Mouse (Mus musculus): ENCODE results near the gene Gm5089. TPM values are rescaled to one million over a fixed set of nuclear protein-coding genes. Genes with fewer than 3 reads are reported as not detected.

The Gm5089 gene
- total RNA-seq (2021), result not detected
- long read RNA-seq, experiment 1, result 0 reads
- long read RNA-seq, experiment 2, result 0 reads

DNA sequence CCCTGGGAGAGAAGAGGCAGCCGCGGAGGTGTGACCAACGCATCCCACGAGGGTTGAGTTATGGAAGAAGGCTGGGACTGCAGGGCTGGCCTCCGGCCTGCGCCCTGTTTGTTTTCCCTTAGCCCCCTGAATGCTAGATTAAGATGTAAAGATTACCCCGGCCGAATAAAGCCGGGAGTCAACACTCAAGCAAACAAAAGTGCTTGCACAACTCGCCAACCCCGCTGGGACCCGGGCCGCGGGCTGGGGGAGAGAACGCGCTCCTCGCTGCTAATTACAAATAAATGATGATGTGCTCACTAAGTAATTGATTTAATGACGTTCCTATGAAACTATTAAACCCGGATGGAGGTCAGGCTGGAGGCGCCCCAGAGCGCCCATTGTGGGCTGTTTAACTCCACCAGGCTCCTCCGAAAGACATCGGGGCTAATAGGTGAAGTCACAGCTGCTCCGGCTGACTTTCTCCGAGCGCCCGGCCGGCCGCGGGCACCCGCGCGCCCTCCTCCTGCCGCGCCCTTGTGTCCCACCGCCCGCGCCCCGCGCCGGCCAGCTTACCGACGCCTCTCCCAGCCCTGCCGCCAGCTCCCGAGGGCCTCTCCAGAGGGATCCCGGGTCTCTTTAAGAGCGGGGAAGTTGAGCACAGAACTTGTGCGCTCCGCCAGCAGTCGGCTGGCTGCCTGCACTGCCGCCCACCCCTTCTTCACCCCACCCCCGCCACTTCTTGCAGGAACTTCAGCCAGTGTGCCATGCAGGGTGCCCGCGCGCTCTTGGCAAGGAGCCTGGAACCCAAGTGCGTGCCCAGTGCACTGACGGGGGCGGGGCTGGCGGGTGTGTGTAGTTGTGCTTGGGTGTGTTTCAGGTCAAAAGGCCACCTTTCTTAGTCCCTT lies at the start of gene Gm5089:
Gene Gm5089 (minus strand): TSS at position 620 of the 887 bp plus-strand sequence.
- DNase-seq, result peak; percentile 40 to 56

DNA sequence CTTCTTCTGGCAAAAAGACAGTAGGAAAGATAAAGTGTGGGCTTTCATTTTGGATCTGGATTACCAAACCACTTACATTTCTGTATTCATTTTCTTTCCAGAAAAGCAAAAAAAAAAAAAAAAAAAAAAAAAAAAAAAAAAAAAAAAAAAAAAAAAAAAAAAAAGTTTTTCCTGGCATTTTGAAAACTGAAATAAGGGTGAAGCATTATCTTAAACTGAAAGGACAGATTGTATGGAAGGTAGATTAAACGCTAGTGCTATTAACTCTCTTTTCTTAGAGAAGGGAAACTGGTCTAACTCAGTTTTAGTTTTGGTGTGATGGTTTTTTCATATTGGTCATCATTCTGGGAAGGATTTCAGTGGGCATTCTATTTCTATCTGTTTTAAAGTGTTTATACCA lies 41.1 kb upstream of the Gm5089 start:
- no peak for DNase-seq

DNA sequence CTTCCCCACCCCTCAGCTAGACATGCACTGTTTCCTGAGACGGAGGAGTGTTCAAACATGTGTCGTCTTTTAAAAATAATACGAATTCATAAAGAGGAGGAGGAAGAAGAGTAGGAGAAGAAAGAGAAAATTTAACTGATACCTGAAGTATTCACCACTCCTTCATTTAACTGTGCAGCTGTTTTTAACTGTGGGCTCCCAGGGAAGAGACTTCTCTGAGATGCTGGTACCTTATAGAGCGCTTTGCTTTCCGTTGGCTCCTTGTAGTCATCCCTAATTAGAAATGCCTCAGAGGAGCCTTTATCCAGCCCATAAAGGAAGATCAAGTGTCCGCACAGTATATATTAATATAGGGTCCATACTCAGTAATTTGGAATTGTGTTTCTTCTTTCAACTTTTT lies 40.6 kb upstream of the Gm5089 start:
- DNase-seq, result no peak

DNA sequence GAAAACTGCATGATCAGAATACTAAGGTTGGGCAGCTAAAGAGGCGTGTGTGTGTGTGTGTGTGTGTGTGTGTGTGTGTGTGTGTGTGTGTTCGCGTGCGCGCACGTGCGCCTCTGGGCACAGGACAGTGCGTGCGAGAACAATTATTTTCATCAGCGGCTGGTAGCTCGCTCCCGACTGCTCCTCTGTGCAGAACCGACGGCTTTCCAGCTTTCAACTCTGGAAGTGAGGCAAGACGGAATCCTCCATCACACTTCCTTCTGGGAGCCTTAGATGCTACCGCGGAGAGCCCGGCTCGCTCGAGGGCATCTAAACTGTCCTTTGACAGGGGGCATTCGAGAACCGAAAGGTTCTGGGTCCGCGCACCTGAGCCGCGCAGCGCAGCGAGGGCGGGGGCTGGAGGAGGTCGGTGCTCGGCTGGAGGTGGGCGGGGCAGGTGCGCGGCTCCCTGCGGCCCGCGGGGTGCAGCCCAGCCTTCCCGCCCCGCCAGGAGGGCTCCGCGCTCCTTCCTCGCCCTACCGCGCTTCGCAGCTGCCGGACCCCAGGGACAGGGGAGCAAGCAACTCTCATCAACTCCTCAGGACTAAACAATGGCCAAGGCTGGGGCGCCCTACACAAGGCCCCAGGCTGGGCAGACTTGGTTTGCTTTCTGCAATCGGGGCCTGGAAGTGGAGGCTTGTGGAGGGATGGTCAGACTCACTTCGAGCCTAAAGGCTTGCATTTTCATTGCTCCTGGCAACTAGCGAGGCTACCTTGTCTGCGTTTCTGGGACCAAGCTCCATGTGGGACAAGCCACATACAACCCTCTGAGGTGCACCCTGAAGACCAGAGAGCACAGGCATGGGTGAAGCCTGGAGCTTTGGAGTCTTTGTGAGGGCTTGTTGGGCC lies 39.8 kb upstream of the Gm5089 start, which contains the start of gene Gm10837:
Gene Gm10837 (plus strand): TSS at position 146 of the 888 bp plus-strand sequence.
- DNase-seq, result no peak

DNA sequence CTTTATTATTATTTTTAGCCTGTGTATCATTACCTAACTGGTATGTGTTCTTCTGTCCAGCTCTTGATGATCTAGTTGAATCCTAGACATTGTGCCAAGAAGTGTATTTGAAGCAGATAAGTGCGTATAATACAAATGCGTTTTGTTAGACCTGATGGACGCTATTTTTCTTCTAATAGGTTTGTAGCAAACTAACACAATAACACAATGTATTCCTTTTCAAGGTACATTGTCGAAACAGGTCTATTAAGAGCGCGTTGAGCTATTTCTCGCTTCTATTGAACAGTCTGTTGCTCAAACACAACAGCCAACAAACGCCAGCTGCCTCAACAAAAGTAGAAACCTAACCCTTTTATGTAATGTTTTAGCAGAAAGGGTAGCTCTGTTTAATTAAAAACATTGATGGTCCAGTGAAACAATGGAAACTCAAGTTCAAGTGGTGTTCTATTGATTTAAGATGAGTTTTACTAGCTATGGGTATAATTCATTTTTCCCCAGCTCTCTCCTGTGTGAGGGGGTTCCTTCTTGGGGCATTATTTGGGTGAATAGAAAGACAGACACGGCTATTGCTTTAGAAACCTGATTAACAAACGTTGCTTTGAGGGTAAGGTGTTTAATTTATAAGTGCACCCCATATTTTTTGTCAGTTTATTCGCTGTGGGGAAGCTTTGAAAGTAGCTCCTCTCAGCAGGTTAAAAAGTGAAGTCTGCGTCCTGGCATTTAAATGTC lies 38.9 kb upstream of the Gm5089 start:
- DNase-seq, result peak in 1 of 2 experiments; percentile 36

DNA sequence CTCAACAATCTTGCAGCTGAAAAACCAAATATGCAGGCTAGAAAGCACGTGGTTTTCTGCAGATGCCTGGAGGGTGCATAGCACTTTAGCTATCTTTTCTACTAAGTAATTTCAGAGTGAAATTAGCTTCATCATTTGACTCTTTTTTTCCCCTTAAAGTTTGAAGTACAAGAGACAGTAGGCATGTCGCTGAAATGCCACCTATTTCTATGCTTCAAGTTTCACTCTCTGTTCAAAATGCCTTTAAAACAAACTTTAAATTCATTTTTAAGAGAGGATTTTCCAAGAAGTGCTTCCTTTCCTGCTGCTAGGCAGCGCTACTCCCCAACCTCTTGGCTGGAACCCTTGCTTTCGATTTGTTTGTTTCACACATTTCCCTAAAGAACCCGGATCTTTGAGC lies 38.1 kb upstream of the Gm5089 start:
- peak in 1 of 2 experiments; percentile 38 for DNase-seq

DNA sequence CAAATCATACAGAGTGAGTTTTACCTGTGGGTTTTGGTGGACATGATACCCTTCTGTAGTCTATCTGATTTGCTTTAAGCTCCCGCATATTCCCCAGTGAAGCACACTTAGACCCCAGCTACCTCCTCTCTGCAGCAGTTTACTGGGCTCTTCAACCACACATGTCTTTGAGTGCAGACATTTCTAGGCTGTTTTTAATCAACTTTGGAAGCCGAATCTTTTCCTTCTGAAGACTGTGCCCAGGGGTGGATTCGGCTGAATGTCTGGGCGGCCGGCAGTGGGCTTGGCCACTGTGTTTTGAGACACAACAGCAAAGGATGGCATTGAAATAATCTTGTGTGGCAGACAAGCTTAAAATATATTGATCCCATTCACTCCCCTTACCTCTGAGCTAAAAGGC lies 36.5 kb upstream of the Gm5089 start:
- DNase-seq, result no peak

DNA sequence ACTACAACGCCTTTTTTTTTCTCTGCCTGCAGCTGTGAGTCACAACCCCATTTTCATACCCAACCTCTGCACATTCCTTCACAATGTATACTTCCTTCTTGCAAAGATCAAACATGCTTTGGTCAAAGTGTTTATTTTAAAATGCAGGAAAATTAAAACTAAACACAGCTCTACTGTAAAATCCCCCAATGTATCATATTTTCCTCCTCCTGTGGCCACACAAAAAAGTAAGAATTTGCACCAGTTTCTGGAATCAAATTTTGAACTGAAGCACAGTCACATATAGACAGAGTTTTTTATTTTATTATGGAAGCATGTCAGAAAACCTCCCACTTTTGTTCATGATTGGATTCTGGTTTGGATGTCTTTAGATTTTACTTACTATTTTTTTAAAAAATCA lies 35.7 kb upstream of the Gm5089 start:
- peak in 1 of 2 experiments; percentile 6 for DNase-seq

DNA sequence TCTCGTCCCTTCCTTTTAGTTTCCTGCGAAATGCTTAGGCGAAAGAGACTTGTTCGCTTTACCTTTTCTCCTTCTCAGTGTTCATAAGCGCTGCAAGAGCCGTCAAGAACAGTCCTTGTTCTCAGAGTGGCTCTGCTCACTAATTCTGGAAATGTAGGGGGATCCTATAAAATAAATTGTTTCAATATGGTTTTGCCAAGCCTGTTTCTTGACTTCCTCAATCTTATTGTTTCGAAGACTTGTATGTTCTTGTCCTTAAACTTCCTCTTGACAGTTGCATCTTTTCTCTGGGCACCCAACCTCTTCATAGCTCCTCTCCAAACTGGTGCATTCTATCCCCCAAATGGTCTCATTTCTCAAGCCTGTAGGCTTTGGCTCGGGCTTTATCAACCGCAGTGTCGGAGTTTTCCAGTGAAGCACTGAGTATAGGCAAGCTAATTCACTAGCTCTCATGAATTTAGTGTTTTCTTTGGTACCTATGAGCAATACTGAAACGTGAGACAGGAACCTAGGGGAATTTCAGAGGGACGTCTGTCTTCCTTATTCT lies 34.8 kb upstream of the Gm5089 start:
- peak in 1 of 2 experiments; percentile 17 for DNase-seq

DNA sequence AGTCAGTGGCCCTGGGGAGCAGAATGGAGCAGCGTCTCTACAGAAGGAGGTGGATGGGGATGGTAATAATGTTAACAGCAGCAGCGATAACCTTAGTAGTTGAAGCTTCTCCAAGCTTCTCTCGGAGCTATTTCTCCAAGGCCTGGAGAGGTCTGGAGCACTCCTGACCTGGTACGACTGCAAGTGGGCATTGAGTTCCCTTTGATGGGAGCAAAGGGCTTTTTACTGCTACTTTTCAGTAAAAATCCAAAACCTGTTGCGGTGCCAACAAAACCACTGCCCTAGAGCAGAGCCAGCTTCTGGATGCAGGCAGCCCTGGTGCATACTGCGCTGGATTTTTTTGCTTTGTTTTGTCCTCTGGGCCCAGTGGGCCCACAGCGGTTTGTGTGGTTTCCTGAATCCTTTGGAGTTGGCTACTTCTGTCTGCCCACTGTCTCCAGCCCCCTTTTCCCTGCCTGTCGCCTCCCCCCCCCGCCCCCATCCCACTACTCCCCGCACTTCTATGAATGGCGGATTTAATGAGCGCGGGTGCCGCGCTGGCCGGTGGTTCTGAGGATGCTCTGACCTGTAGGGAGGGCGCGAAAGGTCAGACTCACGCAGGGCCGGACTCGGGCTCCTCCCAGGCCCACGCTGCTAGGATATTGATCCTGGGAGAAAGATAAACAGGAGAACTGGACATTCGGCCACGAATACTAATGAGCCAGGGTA lies 34.1 kb upstream of the Gm5089 start:
- DNase-seq, result peak in 1 of 2 experiments; percentile 4

DNA sequence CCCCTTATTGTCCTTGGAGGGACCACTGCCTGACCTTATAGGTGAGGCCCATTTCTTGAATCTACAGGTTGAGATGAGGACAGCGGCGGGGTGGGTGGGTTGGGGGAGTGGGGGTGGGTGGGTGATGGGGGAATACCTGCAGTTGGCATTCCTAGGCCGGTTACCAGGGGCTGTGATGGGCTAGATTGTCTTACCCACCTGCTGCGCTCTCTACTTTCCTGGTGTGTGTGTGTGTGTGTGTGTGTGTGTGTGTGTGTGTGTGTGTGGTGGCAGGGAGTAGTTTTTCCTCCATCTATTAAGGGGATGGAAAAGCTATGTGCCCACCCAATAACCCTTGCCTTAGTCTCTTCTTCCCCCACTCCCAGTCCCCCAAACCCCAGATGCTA lies 33.5 kb upstream of the Gm5089 start:
- no peak for DNase-seq

DNA sequence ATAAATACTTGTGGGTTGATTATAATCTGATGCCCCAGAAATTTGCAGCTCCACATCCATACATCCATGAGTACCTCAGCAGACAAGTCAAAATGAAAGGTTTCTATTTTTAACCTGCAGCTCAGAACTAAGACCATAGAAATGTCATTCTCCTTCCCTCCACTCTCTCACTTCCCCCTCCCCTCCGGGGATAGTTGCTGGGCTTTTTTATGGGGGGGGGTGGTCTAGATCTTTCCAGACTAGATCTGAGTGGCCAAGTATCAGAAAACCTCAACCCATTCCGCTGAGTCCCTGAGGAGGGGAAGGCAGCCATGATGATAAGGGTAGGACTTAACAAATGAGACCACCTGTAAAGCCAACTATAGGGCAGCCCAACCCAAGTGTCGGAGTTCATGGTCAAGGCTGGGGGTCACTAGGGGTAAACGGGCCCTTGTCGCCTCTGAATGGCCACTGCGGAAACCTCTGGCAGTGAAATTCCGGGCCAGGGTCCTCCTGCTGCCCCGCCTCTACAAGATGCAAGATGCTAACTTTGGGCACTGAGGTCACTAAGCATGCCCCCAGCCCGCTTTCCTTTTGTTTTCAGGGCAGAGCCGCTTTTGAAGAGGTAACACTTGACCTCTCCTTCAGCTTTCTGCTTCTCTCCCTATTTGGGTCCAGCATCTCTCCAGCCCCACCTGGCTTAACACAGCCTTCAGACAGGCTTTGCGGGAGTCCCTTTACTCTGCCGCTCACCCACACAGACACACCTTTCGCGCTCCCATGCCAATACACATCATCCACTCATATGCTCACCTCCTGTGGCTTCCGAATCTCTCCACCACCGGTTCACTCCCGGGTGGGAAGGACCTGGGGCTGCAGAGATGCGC lies 32.9 kb upstream of the Gm5089 start:
- peak in 1 of 2 experiments; percentile 2 for DNase-seq

DNA sequence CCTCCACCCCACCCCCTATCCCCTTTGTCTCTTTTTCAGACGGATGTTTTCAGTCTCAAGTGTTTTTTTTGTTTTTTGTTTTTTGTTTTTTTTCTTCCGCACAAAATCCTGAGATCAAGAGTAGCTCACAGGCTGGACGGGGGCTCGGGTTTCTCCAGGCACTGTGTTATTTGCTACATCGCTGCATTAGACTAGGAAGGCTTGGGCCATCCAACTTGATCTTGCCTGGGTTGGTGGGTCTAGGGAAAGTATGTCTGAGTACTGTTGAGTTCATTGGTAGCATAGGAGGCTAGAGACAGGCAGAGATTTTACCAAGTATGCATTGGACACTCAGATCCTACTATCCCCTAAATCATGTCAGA lies 32.1 kb upstream of the Gm5089 start:
- DNase-seq, result peak in 1 of 2 experiments; percentile 8

DNA sequence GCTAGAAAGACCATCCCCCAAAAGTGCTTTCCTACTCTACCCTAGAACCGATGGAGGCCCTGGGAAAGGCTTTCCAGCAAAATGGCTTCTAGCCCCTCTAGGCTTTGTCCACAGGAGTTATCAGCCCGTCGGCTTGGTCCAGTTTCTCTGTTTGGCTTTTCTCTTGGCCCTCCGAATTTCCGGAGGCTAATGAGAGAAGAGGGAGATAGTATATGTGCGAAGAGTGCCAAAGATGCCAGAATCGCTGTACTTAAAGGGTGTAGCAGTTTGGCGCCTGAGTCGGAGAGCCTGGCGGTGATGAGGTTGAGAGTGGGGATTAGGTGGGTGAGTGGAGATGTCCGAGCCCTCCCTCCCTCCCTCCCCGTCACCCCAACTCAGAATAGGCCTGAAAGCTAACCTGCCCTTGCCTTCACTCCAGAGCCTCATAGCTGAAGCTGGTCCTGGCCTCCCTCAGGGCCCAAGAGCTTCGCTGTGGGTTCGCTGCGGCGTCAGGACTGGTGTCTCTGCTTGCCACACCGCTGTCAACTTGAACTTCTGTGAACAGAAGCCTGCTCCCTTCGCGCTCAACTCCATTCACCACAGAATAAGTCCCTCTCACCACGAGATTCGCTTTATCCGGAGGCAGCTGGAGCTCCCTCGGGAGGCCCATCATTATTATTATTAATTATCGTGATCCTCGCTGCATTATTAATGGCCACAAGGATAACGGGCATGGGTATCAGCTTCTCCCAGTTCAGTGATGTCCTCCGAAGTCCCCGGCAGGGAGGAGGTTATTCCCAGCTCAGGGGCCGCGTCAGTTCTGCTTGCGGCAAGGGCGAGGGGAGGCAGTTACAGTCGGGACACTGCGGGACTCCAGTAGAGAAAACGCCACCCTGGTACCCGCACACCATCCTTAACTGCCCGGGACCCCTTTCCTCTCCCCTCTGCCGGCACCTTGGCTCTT lies 31.4 kb upstream of the Gm5089 start:
- DNase-seq, result no peak

DNA sequence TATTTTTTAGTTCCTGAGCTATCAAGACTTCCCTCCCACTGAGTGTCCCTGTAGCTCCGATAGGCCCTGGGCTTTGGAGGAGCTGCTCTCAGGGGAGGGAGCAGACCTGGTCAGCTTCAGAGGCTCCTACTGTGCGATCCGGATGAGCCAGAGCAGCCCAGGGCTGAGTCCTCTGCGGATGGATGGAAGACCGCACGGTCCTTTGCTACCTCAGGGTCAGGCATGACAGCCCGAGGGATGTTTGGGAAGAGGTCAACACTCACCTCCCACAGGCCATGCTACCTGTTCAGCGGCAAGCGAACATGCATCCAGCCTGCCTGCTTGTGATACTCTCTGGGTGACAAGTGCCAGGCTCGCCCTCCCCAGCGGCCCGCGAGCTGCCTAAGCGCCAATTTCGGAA lies 30.3 kb upstream of the Gm5089 start:
- DNase-seq, result no peak

DNA sequence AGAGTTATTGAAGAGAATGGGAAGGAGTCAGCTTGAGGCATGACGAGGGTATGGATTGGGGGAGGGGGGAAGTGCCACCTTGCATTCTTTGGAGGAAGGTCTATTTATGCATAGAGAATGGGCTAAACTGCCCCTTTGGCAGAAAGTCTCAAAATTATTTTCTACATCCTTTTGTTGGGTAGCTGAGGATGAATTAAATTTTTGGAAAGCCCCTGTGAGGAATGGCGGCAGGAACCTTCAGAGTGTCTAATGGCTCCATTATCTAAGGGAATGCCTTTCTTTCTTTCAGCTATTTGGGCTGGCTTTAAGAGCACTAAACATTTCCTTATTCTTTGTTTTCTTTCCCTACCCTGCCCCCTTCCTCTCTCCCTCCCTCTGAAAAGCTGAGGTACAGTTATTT lies 29.4 kb upstream of the Gm5089 start:
- no peak for DNase-seq

DNA sequence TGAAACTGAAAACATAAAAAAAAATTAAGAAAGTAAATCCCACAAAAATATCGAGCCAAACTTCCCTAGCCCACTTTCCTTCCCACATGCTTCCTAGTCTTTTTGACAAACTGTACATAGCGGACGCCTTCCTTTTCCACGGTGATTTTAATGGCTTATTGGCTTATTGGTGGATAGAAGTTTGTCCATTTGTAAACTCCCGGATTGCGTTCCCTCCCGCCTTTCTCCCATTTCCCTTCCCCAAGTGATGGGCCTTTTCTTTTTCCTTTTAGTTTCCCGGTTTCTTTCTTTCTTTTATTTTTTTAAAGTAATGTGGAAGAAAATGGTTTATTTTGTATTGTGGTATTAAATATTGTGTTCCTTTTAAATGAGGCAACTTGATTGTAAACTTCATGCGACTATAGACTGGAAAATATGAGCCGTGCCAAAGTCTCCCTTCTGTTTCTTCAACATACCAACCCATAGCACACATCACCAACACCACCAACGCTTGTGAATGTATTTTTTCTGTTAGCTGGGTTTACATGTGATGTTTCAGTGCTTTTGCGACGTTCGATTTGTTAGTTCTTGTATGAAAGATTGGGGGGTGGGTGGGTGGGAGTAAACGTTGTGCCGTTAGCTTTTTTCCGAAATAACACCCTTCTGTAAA lies 28.7 kb upstream of the Gm5089 start:
- DNase-seq, result peak in 1 of 2 experiments; percentile 31

DNA sequence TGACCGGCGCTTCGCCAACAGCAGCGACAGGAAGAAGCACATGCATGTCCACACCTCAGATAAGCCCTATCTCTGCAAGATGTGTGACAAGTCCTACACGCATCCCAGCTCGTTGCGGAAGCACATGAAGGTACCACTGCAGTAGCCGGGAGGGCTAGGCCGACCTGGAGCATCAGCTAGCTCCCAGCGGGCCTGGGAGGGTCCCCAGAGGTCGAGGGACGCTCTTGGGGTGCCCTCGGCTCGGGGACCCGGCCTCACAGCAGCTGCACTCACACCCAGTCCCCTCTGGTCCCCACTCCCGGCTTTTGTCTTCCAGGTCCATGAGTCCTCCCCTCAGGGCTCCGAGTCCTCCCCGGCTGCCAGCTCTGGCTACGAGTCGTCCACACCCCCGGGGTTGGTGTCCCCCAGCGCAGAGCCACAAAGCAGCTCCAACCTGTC lies 27.7 kb upstream of the Gm5089 start:
- DNase-seq, result peak in 1 of 2 experiments; percentile 39

Measured in heart, adult 18-20 months (tissue).